Comparison of ENCODE assay signal across 11 mouse cellular contexts in the genomic region with DNA sequence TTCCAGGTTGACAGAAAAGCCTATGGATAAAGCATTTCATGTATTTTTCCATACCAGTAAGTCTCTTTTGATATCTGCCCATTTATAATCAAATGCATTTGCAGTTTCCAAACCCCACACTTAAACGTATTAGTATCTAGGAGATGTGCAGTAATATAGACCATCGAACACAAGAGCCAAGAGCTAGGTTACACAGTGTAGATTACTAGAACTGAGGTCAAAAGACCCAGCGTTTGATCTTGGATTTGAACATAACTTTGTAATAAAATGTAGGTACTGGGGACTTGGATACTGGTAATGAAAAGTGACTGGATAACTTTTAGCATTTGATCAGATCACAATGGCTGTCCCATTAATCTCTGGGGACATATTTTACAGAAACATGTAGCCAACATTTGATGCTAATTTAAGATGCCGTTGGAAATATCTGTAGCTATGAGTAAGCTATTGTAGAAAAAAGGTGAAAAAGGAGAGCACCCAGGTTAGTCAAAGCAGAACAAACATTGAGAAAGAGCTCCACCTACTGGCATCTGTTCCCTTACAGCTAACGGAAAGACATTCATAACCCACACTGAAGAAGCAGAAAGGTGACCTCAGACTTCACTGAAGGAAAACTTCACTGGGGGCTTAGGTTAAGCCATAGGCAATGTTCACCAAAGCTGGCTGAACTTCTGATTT.
DNase-seq lines count a peak whose midpoint lies in the region; ATAC-seq and TF ChIP-seq lines count a peak whose summit lies in the region.
"Had no signal": no experiment of that assay in that cellular context is flagged by ENCODE, and none has a peak within 500 bp of the region (broad histone marks: within the 10 kb centered on the region; RNA-seq: fewer than 3 reads in every experiment).

No protein-coding gene starts in this region.

- ATAC-seq in liver, postnatal 0 days = no peak
- no peak for ATAC-seq in liver, embryonic 11.5 days (replicated peaks; ENCODE audit: low FRiP score)
- no peak for ATAC-seq in kidney, postnatal 0 days (replicated peaks; ENCODE audit: low FRiP score, low read depth)
- peak; percentile 91 for ATAC-seq in midbrain, embryonic 16.5 days

- no peaks in the 10 kb centered on the region for H3K36me3 ChIP-seq in liver, postnatal 0 days (replicated peaks; ENCODE audit: insufficient read depth, low read length)
- no peaks in the 10 kb centered on the region for H3K36me3 ChIP-seq in liver, embryonic 11.5 days (ENCODE audit: control insufficient read depth, insufficient read depth, low read length)
- no peaks in the 10 kb centered on the region for H3K36me3 ChIP-seq in embryonic facial prominence, embryonic 10.5 days (replicated peaks)
- no peaks in the 10 kb centered on the region for H3K36me3 ChIP-seq in kidney, postnatal 0 days (ENCODE audit: insufficient read depth, low read length)
- H3K36me3 ChIP-seq in midbrain, embryonic 16.5 days (ENCODE audit: control insufficient read depth, insufficient read depth, low read length) = no peaks in the 10 kb centered on the region
- H3K36me3 ChIP-seq: embryonic facial prominence, embryonic 12.5 days; liver, embryonic 13.5 days; stomach, embryonic 15.5 days had no signal

- DNase-seq in liver, postnatal 0 days = no peak
- DNase-seq in liver, embryonic 11.5 days (ENCODE audit: low spot score) = no peak
- DNase-seq in brain, adult 2 months (ENCODE audit: low read depth, low spot score) = peak; percentile 76
- peak; percentile 18 for DNase-seq in embryonic facial prominence, embryonic 10.5 days (ENCODE audit: low spot score)
- peak; percentile 79 for DNase-seq in kidney, postnatal 0 days (ENCODE audit: low spot score)
- no peak for DNase-seq in T-cell, adult 2 months (ENCODE audit: low spot score)
- no peak for DNase-seq in gastrocnemius, adult 18-20 months (ENCODE audit: low spot score)
- DNase-seq: liver, embryonic 13.5 days had no signal

- no peak overlapping the region for H3K27ac ChIP-seq in liver, postnatal 0 days (ENCODE audit: low read depth)
- H3K27ac ChIP-seq in liver, embryonic 11.5 days (ENCODE audit: low read depth, low read length) = no peak overlapping the region
- no peak overlapping the region for H3K27ac ChIP-seq in embryonic facial prominence, embryonic 10.5 days (replicated peaks)
- H3K27ac ChIP-seq in kidney, postnatal 0 days = no peak overlapping the region
- no peak overlapping the region for H3K27ac ChIP-seq in midbrain, embryonic 16.5 days (ENCODE audit: low read length)
- H3K27ac ChIP-seq: embryonic facial prominence, embryonic 12.5 days; liver, embryonic 13.5 days; stomach, embryonic 15.5 days had no signal

- no peak overlapping the region for H3K9ac ChIP-seq in liver, postnatal 0 days (replicated peaks)
- H3K9ac ChIP-seq in liver, embryonic 11.5 days (ENCODE audit: low read depth, low read length) = no peak overlapping the region
- H3K9ac ChIP-seq in kidney, postnatal 0 days (ENCODE audit: low read depth, low read length) = no peak overlapping the region
- no peak overlapping the region for H3K9ac ChIP-seq in midbrain, embryonic 16.5 days (ENCODE audit: low read depth, low read length)
- H3K9ac ChIP-seq: embryonic facial prominence, embryonic 12.5 days; liver, embryonic 13.5 days; stomach, embryonic 15.5 days had no signal

- peak; percentile 49 for TF ChIP-seq CTCF in liver, postnatal 0 days (IDR thresholded peaks at IDR 0.05; ENCODE audit: low read depth)
- TF ChIP-seq CTCF in kidney, postnatal 0 days (IDR thresholded peaks at IDR 0.05; ENCODE audit: low read depth) = peak; percentile 83

- H3K27me3 ChIP-seq in liver, postnatal 0 days (ENCODE audit: insufficient read depth, low read length) = no peaks in the 10 kb centered on the region
- no peaks in the 10 kb centered on the region for H3K27me3 ChIP-seq in liver, embryonic 11.5 days (replicated peaks; ENCODE audit: control insufficient read depth, insufficient read depth, low read length)
- no peaks in the 10 kb centered on the region for H3K27me3 ChIP-seq in embryonic facial prominence, embryonic 10.5 days (replicated peaks; ENCODE audit: low read depth, poor library complexity, severe bottlenecking)
- no peaks in the 10 kb centered on the region for H3K27me3 ChIP-seq in kidney, postnatal 0 days (ENCODE audit: insufficient read depth, low read length)
- H3K27me3 ChIP-seq in midbrain, embryonic 16.5 days (ENCODE audit: control insufficient read depth, insufficient read depth, low read depth, low read length) = no peaks in the 10 kb centered on the region
- H3K27me3 ChIP-seq: embryonic facial prominence, embryonic 12.5 days; liver, embryonic 13.5 days; stomach, embryonic 15.5 days had no signal

- H3K4me1 ChIP-seq in liver, postnatal 0 days (ENCODE audit: insufficient read depth) = no peaks in the 10 kb centered on the region
- H3K4me1 ChIP-seq in liver, embryonic 11.5 days (replicated peaks; ENCODE audit: control insufficient read depth, insufficient read depth, low read length) = no peaks in the 10 kb centered on the region
- no peaks in the 10 kb centered on the region for H3K4me1 ChIP-seq in embryonic facial prominence, embryonic 10.5 days
- H3K4me1 ChIP-seq in kidney, postnatal 0 days (replicated peaks; ENCODE audit: insufficient read depth, low read length) = no peaks in the 10 kb centered on the region
- H3K4me1 ChIP-seq in midbrain, embryonic 16.5 days (ENCODE audit: control insufficient read depth, insufficient read depth, low read length) = peaks cover 3% of the 10 kb centered on the region; the same call in 1 of the 2 replicates
- H3K4me1 ChIP-seq: embryonic facial prominence, embryonic 12.5 days; liver, embryonic 13.5 days; stomach, embryonic 15.5 days had no signal

- H3K4me3 ChIP-seq in liver, postnatal 0 days (ENCODE audit: low read depth, low read length) = no peak overlapping the region
- no peak overlapping the region for H3K4me3 ChIP-seq in liver, embryonic 11.5 days (ENCODE audit: low read depth, low read length)
- no peak overlapping the region for H3K4me3 ChIP-seq in embryonic facial prominence, embryonic 10.5 days
- H3K4me3 ChIP-seq in kidney, postnatal 0 days (replicated peaks; ENCODE audit: low read depth, low read length) = no peak overlapping the region
- H3K4me3 ChIP-seq in midbrain, embryonic 16.5 days (ENCODE audit: low read depth, low read length) = no peak overlapping the region
- H3K4me3 ChIP-seq: embryonic facial prominence, embryonic 12.5 days; liver, embryonic 13.5 days; stomach, embryonic 15.5 days had no signal

- H3K9me3 ChIP-seq in liver, postnatal 0 days (ENCODE audit: low read length) = no peaks in the 10 kb centered on the region
- no peaks in the 10 kb centered on the region for H3K9me3 ChIP-seq in liver, embryonic 11.5 days (ENCODE audit: control insufficient read depth, low read length)
- H3K9me3 ChIP-seq in embryonic facial prominence, embryonic 10.5 days = no peaks in the 10 kb centered on the region
- no peaks in the 10 kb centered on the region for H3K9me3 ChIP-seq in kidney, postnatal 0 days (replicated peaks; ENCODE audit: low read length)
- H3K9me3 ChIP-seq in midbrain, embryonic 16.5 days (replicated peaks; ENCODE audit: control insufficient read depth, low read length, poor library complexity, severe bottlenecking) = no peaks in the 10 kb centered on the region
- H3K9me3 ChIP-seq: embryonic facial prominence, embryonic 12.5 days; liver, embryonic 13.5 days; stomach, embryonic 15.5 days had no signal

- no peak for TF ChIP-seq EP300 in liver, postnatal 0 days (IDR thresholded peaks at IDR 0.05; ENCODE audit: low read depth)

- H3K4me2 ChIP-seq in liver, postnatal 0 days (ENCODE audit: low read depth, low read length) = no peak overlapping the region
- no peak overlapping the region for H3K4me2 ChIP-seq in liver, embryonic 11.5 days
- no peak overlapping the region for H3K4me2 ChIP-seq in kidney, postnatal 0 days (ENCODE audit: low read length)
- no peak overlapping the region for H3K4me2 ChIP-seq in midbrain, embryonic 16.5 days (ENCODE audit: low read length)
- H3K4me2 ChIP-seq: embryonic facial prominence, embryonic 12.5 days; liver, embryonic 13.5 days; stomach, embryonic 15.5 days had no signal

- 43% methylated on average over 5 of the region's 5 CpGs for WGBS in liver, postnatal 0 days (ENCODE audit: insufficient replicate concordance)
- WGBS in liver, embryonic 11.5 days = 47% methylated on average over 5 of the region's 5 CpGs
- 52% methylated on average over 5 of the region's 5 CpGs for WGBS in embryonic facial prominence, embryonic 10.5 days
- WGBS in kidney, postnatal 0 days = 43% methylated on average over 5 of the region's 5 CpGs
- WGBS in midbrain, embryonic 16.5 days = 27% methylated on average over 5 of the region's 5 CpGs

Comparison
In these comparisons a context has a peak if more than half of its experiments do, and no peak if none do; other contexts are left out.
1. DNase-seq: peak in brain, adult 2 months (single experiment), embryonic facial prominence, embryonic 10.5 days (single experiment) and kidney, postnatal 0 days (single experiment); none in liver, postnatal 0 days (single experiment), liver, embryonic 11.5 days (single experiment), T-cell, adult 2 months (single experiment) and gastrocnemius, adult 18-20 months (single experiment).